Mouse (Mus musculus) brain, embryonic 14.5 days (tissue): ENCODE results near the gene Rab15.

Source experiments
- CTCF ChIP-seq: fragments of 200-500 bp; IDR thresholded peaks from 2 replicates; pipeline ENCODE4 v1.5.1; 2012; ENCODE audit warnings: inconsistent platforms, mild to moderate bottlenecking, moderate library complexity, borderline replicate concordance; ENCODE audit not compliant: insufficient read depth, insufficient read length; ENCODE audit errors: extremely low read depth
- POLR2A ChIP-seq: fragments of 200-500 bp; IDR thresholded peaks from 2 replicates; pipeline ENCODE4 v1.6.1; 2012; ENCODE audit warnings: mild to moderate bottlenecking, inconsistent platforms, borderline replicate concordance; ENCODE audit not compliant: poor library complexity, insufficient read depth, insufficient read length, severe bottlenecking; ENCODE audit errors: extremely low read depth

DNA sequence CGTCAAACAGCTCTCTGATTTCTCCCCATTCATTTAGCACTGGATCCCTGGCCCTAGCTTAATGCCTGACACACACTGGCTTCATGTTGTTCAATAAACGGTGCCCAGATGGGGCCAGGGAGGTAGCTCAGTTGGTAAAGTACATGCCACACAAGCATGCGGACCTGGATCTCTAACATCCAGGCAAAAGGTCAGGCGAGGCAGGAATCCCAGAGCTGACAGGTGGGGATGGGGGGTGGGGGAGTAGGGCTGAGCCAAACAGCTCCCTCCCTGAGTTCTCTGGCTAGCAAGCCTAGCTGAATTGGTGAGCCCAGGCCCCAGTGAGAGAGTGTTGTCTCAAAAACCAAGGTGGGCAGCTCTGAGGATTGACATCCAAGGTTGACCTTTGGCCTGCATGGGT is 5.5 kb downstream of the Rab15 start:
- TF ChIP-seq CTCF: no peak
- no peak for TF ChIP-seq POLR2A
